Mouse (Mus musculus) neural tube, embryonic 14.5 days (tissue): Measurements from ENCODE around the gene Moxd1. TPM values are rescaled to one million over a fixed set of nuclear protein-coding genes. Genes with fewer than 3 reads are reported as not detected.
A peak's percentile ranks its signal among the peaks of the same experiment; 100 is the strongest.

Experiments used
- ATAC-seq: fragments of 200-750 bp; cut with Nextera tagmentation; 2 replicates; pipeline ENCODE4 v1.8.0; 2017; ENCODE audit warnings: low read depth, mild to moderate bottlenecking, moderate TSS enrichment, moderate library complexity
- H3K27ac ChIP-seq: fragments of 300-500 bp; sonication (generic); 2 replicates; pipeline ENCODE4 v1.5.1; 2014; ENCODE audit warnings: low read depth, mild to moderate bottlenecking, control low read depth, low read length, moderate library complexity, mixed read lengths
- H3K27me3 ChIP-seq: fragments of 300-500 bp; sonication (generic); 2 replicates; pipeline ENCODE4 v1.6.1; 2014; ENCODE audit warnings: low read length; ENCODE audit not compliant: control insufficient read depth, insufficient read depth
- H3K36me3 ChIP-seq: fragments of 300-500 bp; sonication (generic); 2 replicates; pipeline ENCODE4 v1.6.1; 2014; ENCODE audit warnings: low read length, mixed read lengths; ENCODE audit not compliant: control insufficient read depth, insufficient read depth
- H3K4me1 ChIP-seq: fragments of 300-500 bp; sonication (generic); 2 replicates; pipeline ENCODE4 v1.6.1; 2014; ENCODE audit warnings: low read length; ENCODE audit not compliant: control insufficient read depth, insufficient read depth
- H3K4me2 ChIP-seq: fragments of 300-500 bp; sonication (generic); 2 replicates; pipeline ENCODE4 v1.6.1; 2014; ENCODE audit warnings: mild to moderate bottlenecking, low read depth, low read length, control low read depth
- H3K4me3 ChIP-seq: fragments of 300-500 bp; sonication (generic); 2 replicates; pipeline ENCODE4 v1.5.1; 2014; ENCODE audit warnings: low read depth, low read length, control low read depth, mixed read lengths
- H3K9ac ChIP-seq: fragments of 300-500 bp; sonication (generic); replicated peaks from 2 replicates; pipeline ENCODE4 v1.6.1; 2014; ENCODE audit warnings: low read depth, mild to moderate bottlenecking, control low read depth, low read length, mixed read lengths
- H3K9me3 ChIP-seq: fragments of 300-500 bp; sonication (generic); 2 replicates; pipeline ENCODE4 v1.6.1; 2016; ENCODE audit warnings: low read length; ENCODE audit not compliant: control insufficient read depth
- WGBS: fragments of 180-500 bp; shearing (Covaris S2); extraction: QIAGEN DNeasy Blood & Tissue Kit; methylation state at CpG from one replicate; pipeline ENCODE4 v1.1.7; 2014; 5-methylcytosine and 5-hydroxymethylcytosine counted together
- polyA plus RNA-seq: library from polyadenylated mRNA; unstranded; fragments of >200 nt; fragmentation: Nextera tagmentation; extraction: Ambion mirVana; gene quantifications from 2 replicates; pipeline ENCODE4 v1.2.1, GENCODE M21; 2014

Moxd1 gene
- polyA plus RNA-seq, 1 experiment from 2014 or later = 4.0 TPM

DNA sequence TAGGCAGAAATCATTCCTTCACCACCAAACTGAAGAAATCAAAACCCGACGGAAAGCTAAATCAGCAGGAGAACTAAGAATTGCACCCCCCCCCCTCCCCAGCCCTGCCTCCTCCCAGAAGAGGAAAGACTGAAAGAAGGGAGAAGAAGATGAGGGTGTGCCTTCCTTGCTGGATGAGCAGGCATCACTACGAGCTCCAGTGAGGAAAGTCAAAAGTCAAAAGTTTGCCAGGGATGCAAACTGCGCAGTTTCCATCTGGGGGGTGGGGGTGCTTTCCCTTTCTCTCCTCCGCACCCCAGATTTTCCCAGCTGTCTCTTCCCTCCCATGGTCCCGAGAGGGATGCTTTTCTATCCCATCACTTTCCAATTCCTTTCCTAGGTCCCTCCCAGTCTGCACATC is 406 bp upstream of the Moxd1 start:
- no peak overlapping the region for H3K27ac ChIP-seq
- H3K4me1 ChIP-seq = peaks cover 8% of the 10 kb centered on the region
- 19% methylated on average over 6 of the region's 6 CpGs for WGBS
- H3K27me3 ChIP-seq = peaks cover 12% of the 10 kb centered on the region; the same call in 1 of the 2 replicates
- peak overlapping the region; percentile 22; the same call in 1 of the 2 replicates for H3K9ac ChIP-seq
- peak overlapping the region; percentile 62 for H3K4me2 ChIP-seq
- ATAC-seq = no peak
- H3K9me3 ChIP-seq = no peaks in the 10 kb centered on the region
- no peaks in the 10 kb centered on the region for H3K36me3 ChIP-seq
- H3K4me3 ChIP-seq = peak overlapping the region; percentile 39

GRCm38 (mm10) chr10:24224591-24224990 is 1.3 kb downstream of the Moxd1 start:
- 18% methylated on average over 8 of the region's 8 CpGs for WGBS
- peak overlapping the region; percentile 16; the same call in 1 of the 2 replicates for H3K4me2 ChIP-seq
- no peak for ATAC-seq
- H3K27me3 ChIP-seq = peaks cover 12% of the 10 kb centered on the region; the same call in 1 of the 2 replicates
- H3K9me3 ChIP-seq = no peaks in the 10 kb centered on the region
- H3K9ac ChIP-seq = no peak overlapping the region
- H3K36me3 ChIP-seq = no peaks in the 10 kb centered on the region
- H3K27ac ChIP-seq = no peak overlapping the region
- peaks cover 8% of the 10 kb centered on the region for H3K4me1 ChIP-seq
- no peak overlapping the region for H3K4me3 ChIP-seq

DNA sequence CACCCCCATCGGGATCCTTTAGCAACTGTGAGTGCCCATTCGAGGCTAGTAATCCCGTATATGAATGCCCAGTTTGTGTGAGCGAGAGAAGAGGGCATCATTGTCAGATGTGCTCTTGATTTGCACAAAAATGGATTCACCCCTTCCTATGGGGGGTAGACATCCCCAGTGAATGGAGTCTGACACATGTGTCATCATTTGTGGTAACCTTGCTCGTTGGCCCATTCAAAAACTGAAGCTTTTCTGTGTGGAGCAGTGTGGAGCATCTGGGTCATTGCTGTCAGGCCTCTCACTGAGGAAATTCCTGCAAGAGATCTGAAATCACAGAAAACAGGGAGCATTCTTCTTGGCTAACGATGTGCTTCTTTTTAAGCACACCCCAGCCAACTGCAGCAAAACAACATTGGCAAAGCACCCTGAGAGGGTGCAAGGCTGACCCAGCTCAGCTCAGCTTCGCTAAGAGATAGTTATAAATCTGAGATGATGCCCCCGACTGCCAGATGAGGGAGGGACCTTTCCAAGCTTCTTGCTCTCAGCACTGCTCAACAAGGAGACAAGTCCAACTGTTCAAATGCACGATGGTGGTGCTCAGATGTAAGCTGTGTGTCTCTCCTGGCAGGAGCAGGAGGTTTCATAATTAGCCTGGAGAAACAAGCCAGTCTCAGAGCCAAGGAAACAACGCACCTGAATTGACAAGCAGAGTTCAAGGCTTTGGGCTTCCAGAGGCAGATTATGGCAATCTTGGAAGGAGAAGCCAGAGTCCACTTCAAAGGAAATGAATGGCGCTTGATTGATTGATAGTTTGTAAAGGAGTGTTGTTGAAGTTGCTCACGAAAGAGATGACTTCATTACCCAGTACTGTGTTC is 5.2 kb downstream of the Moxd1 start:
- peak; percentile 55; the same call in 1 of the 2 replicates for ATAC-seq

DNA sequence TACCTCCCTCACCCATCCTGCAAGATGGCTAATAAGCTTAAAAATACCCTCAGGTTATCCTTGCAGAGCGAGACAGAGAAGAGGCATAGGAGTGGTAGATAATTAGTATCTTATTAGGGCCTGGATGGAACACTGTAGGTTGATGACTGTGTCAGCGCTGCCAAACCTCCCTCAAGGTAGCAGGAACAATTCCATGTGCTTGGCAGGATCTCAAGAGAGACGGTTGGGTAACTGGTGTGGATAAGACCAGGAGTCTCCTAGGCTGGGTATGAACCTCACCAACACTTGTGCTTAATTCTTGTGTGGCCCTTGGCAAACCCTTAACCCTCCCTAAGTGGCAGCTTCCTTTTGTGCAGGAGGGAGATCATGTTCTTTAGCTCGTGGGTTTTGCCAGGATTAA is 9.0 kb downstream of the Moxd1 start:
- Histone ChIP-seq H3K4me2 (no peak overlapping the region), H3K27ac (no peak overlapping the region), H3K36me3 (no peaks in the 10 kb centered on the region), H3K9ac (no peak overlapping the region), H3K27me3 (no peaks in the 10 kb centered on the region), H3K9me3 (no peaks in the 10 kb centered on the region), H3K4me1 (peaks cover 10% of the 10 kb centered on the region), H3K4me3 (no peak overlapping the region)
- ATAC-seq = no peak
- WGBS = 73% methylated on average over 4 of the region's 4 CpGs

More for the DNA sequence above, 5.2 kb downstream of the Moxd1 start:
- no peak overlapping the region for H3K9ac ChIP-seq
- H3K27me3 ChIP-seq = peaks cover 12% of the 10 kb centered on the region; the same call in 1 of the 2 replicates
- H3K9me3 ChIP-seq = no peaks in the 10 kb centered on the region
- no peak overlapping the region for H3K27ac ChIP-seq
- H3K4me2 ChIP-seq = no peak overlapping the region
- peaks cover 2% of the 10 kb centered on the region; the same call in 1 of the 2 replicates for H3K4me1 ChIP-seq
- H3K36me3 ChIP-seq = no peaks in the 10 kb centered on the region
- WGBS = 27% methylated on average over 12 of the region's 12 CpGs
- no peak overlapping the region for H3K4me3 ChIP-seq

- peaks cover 10% of the 10 kb centered on the region for H3K4me1 ChIP-seq
- H3K9ac ChIP-seq = peak overlapping the region; percentile 37; the same call in 1 of the 2 replicates
- peak overlapping the region; percentile 21 for H3K4me3 ChIP-seq
- H3K4me2 ChIP-seq = peak overlapping the region; percentile 47
- no peaks in the 10 kb centered on the region for H3K36me3 ChIP-seq
- H3K27me3 ChIP-seq = no peaks in the 10 kb centered on the region
- ATAC-seq = peak; percentile 80
- 19% methylated on average over 23 of the region's 23 CpGs for WGBS
- H3K27ac ChIP-seq = no peak overlapping the region
- no peaks in the 10 kb centered on the region for H3K9me3 ChIP-seq
Measured at GRCm38 (mm10) chr10:24235426-24236283, 12.3 kb downstream of the Moxd1 start.

GRCm38 (mm10) chr10:24246815-24247214 is 23.5 kb downstream of the Moxd1 start:
- Histone ChIP-seq H3K36me3 (no peaks in the 10 kb centered on the region), H3K9ac (no peak overlapping the region), H3K4me1 (no peaks in the 10 kb centered on the region), H3K27ac (no peak overlapping the region), H3K27me3 (no peaks in the 10 kb centered on the region), H3K9me3 (no peaks in the 10 kb centered on the region), H3K4me2 (no peak overlapping the region), H3K4me3 (no peak overlapping the region)
- 86% methylated on average over 4 of the region's 4 CpGs for WGBS
- no peak for ATAC-seq

DNA sequence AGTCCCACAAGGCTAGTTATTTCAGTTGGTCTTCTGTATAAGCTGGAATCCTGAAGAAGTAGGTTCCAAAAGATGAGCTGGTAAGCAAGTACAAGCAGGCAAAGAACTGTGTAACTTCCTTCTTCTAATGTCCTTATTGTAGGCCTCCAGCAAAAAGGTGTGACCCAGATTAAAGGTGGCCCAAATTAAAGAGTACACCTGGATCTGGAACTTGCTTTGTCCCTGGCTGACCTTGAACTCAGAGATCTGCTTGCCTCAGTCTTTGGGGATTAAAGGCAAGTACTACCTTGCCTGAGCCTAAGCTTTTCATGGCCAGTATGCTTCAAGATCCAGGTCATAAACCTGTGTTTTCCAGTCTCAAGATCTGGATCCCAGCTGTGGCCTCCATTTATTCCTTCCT is 24.8 kb downstream of the Moxd1 start:
- Histone ChIP-seq H3K4me1 (no peaks in the 10 kb centered on the region), H3K4me2 (no peak overlapping the region), H3K27me3 (no peaks in the 10 kb centered on the region), H3K9me3 (no peaks in the 10 kb centered on the region), H3K4me3 (no peak overlapping the region), H3K27ac (no peak overlapping the region), H3K36me3 (no peaks in the 10 kb centered on the region), H3K9ac (no peak overlapping the region)
- ATAC-seq = no peak

- no peaks in the 10 kb centered on the region for H3K36me3 ChIP-seq
- no peaks in the 10 kb centered on the region for H3K27me3 ChIP-seq
- no peaks in the 10 kb centered on the region for H3K9me3 ChIP-seq
- H3K27ac ChIP-seq = no peak overlapping the region
- no peak for ATAC-seq
- H3K4me1 ChIP-seq = no peaks in the 10 kb centered on the region
- H3K4me3 ChIP-seq = no peak overlapping the region
- H3K9ac ChIP-seq = no peak overlapping the region
- no peak overlapping the region for H3K4me2 ChIP-seq
Measured at GRCm38 (mm10) chr10:24251631-24252030, 28.3 kb downstream of the Moxd1 start.

DNA sequence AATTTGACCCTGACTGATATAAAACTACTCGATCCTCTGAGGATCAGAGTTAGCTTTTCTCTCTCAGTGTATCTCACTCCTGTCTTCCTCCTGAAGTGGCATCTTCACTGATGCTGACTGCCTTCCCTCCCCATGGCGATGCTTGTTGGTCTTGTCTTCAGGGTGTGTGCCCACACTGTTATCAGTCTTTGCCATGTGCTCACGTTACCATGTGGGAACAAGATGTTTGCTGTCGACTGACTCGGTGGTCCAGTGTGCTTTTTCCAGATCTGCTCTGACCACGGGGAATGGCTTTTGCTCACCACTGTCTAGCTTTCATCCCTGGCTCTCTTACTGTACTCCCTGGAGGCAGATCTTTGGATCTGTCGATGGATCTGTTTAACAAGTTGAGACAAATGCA is 34.8 kb downstream of the Moxd1 start:
- no peak overlapping the region for H3K9ac ChIP-seq
- no peak overlapping the region for H3K4me2 ChIP-seq
- no peaks in the 10 kb centered on the region for H3K9me3 ChIP-seq
- no peaks in the 10 kb centered on the region for H3K4me1 ChIP-seq
- no peak overlapping the region for H3K27ac ChIP-seq
- no peak overlapping the region for H3K4me3 ChIP-seq
- H3K36me3 ChIP-seq = no peaks in the 10 kb centered on the region
- no peaks in the 10 kb centered on the region for H3K27me3 ChIP-seq
- no peak for ATAC-seq
- 80% methylated on average over 7 of the region's 7 CpGs for WGBS
